Mouse (Mus musculus) CD8-positive naive resting alpha-beta T cell, adult 2 months (primary cell): ENCODE results near the gene Ampd2.
A peak's percentile ranks its signal among the peaks of the same experiment; 100 is the strongest.

Experiments used
- DNase-seq, 2 experiments: peaks; one replicate each; pipeline ENCODE4 v3.0.0; 2022; ENCODE audit warnings: low read depth in 2 of 2, low spot score in 2 of 2

Ampd2 gene

DNA sequence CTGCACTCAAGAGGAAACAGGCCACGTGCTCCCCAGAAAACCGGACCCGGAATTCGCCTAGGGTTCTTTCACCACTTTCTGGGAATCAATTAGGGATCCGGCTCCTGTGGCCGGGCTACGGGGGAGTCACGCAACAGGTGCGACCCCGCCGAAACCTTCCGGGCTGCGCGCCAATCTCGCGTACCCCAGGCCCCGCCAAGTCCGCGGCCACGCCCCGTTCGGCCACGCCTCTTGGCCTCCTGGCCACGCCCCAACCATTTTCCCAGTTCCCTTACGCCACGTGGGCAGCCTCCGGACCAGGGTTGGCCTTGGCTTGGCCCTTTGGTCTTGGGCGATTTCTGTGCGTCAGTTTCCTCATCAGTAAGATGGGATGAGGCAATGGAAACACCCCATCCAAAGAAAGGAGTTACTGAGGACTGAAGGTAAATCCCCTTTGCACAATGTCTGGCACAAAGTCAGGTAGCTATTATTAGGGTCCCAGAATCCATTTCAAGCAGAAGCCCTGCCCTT is at the start of gene Ampd2:
Gene Ampd2, minus strand, starts transcription at position 182 of the 510 bp plus-strand sequence.
- DNase-seq = peak; percentile 11

DNA sequence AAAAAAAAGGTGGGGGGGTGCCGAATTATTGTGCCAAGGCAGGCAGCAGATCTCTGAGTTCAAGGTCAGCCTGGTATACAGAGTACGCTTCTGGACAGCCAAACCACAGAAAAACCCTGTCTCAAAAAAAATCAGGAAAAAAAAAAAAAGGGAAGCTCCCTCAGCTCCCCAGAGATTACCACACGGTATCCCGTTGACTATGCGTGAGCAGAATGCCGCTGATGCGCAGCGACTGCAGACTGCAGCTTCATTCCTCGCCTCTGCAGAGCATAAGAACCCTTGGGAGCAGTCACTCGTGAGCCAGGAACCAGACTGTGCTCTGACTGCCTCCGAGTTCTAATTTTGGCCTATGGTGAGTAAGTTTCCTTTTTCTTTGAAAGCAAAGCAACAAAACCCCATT is 48.2 kb upstream of the Ampd2 start:
- DNase-seq = no peak

DNA sequence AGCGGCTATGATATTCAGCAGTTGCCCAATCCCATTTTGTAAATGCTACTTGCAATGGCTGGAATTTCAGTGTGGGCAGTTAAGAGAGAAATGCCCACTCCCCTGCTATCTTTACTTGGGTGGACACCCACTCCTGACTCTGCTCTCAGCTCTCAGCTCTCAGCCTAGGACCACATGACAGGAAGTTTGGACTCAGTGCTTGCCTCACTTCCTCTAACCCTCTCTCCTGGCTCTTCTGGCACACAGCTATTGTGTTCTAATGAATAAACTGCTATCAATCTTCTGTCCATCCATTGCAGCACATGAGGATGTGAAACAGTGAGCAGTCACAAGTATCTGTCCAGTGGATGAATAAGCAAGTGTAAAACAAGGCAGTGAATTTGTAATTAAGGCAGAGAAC is 46.0 kb upstream of the Ampd2 start:
- no peak for DNase-seq

DNA sequence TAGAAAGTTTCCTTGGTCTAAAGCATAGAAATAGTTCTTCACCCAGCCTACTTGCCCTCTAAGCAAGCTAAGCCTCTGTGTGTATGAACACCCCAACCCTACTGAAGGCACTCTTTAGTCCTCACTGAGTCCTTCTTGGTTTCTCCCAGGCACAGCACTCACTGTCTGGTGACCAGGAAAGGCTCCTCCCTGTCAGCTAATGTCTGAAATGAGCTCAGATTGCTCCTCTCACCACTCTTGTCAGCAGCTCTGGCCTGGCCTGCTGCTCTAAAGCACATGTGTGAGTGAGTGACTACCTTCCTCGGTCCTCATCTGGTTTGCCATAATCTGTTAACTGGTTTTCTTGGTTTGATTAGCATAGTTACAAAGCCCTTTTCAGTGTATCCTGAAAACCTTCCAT is 45.4 kb upstream of the Ampd2 start:
- no peak for DNase-seq

DNA sequence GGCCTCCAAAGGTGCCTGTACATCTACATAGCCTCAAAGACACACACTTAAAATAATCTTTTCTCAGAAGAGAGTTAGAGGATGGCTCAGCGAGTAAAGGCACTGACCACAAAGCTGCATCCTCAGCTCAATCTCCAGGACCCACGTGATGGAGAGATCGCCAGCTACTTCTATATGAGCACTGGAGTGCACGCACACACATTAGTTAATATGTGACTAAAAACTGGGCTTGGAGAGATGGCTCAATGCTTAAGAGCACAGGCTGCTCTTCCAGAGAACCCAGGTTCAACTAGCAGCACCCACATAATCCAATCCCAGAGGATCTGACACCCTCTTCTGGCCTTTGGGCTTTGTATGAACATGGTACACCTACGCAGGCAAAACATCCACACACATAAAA is 44.8 kb upstream of the Ampd2 start:
- no peak for DNase-seq

DNA sequence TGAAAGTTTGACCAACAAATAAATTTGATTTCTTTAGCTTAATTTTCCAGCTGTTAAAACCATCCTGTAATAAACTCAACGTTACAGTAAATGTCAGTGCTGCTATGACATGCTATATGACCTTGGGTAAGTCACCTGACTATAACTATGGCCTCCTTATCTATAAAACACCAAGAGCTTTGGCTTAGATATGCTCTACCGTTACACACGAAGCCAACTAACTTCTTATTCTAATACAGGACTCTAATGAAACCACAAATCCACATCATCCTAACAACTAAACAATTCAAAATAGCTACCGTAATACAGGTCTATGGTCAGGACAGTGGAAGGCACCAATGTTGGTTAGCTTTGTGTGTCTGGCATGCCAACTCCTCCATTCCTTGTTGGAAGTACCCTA is 43.4 kb upstream of the Ampd2 start:
- no peak for DNase-seq

DNA sequence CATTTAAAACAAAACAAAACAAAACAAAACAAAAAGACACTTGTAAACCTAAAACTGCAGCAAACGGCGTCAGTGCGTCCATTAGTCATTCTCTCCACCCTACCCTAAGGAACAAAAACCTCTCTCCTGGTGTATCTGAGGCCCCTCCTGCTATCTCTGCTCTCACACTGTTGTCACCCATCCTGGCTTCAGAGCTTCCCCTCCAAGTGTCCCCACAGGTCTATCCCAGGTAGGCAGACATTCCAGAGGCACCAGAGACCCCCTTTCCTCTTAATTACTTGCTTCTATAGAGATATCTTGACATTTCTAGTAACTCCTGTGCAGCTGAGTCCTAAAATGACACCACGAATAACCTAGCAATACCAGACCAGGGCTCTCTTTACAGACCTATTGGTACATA is 42.9 kb upstream of the Ampd2 start:
- no peak for DNase-seq

DNA sequence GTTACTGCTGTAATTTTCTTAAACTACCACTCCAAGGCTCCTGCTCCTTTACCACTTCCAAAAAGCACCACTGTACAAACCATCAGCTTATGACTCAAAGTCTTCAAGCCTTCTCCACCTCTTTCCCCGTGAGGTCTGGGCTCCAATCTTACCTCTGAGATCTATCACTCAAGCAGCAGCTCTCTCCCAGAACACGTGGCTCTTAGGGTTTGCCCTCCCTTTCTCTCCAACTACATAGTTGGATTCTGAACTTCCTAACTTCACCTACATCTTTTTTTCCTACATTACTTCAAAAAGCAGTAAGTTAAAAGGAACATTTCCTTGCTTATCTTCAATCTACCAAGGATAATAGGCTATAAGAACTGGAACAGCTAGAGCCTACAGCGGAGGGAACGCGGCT is 42.1 kb upstream of the Ampd2 start:
- DNase-seq = no peak

DNA sequence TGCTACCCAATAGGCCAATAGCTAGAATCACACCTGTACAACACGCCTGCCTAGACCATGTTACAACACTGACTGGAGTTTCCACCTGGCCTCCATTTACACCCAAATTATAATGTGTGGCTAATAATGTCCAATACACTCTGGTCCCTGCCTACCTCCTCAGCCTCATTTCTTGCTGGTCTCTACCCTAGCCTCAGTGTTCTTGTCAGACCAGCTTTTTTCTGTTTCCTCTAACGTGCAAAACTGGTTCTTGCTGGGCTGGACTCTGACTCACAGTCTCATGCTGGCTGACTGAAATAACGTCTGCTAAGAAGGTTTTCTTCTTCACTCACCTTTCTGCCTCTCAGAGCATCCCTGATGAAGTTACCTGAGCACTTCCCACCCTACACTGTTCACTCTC is 39.9 kb upstream of the Ampd2 start:
- DNase-seq = no peak

DNA sequence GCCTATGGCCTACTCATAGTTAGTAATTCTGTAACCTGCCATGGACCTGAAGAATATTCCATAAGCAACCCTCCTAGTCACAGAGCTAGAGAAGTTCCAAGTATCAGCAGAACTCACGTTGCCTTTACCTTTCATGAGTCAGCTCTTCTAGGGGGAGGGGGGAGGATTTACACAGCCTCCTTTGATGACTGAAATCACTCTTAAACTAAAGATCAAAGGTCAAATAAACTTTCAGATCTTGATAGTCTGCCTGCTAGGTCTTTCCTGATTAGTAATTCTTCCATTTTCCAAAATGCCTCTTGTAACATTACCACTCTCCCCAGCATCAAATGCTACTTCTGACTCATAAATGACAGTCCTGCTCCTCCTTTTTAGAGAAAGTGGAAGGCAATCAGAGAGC is 37.7 kb upstream of the Ampd2 start:
- no peak for DNase-seq

DNA sequence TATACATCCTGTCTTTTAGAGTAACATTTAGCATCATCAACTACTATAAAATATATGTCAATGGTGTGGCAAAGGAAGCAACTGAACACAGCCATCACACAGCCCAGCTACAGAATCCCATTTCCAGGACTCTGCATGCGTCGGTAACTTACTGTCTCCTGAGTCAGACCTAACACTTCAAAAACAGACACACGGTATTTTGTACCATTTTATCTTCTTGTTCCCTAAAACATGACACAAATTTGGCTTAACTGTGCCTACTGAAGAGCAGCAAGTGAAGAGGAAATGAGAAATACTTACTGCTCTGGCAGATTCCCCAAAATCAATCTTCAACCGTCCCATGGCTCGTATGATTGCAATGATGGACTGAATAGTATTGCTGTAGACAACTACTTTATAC is 36.8 kb upstream of the Ampd2 start:
- DNase-seq = no peak

DNA sequence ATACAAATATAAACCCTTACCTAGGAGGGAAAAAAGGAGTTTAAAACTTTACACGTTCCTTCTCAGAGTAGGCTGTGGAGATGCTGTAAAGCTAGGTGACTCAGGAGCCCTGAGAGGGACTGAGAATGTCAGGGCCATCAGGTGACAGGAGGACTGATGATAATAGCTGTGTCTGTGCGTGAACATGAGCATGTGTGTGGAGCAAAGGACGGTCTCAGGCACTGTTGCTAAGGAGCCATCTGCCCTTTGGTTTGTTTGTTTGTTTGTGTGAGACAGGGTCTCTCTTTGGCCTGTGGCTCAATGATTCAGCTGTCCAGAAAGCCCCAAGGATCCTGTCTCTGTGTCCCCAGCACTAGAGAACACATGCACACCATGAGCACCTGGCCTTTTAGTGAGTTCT is 34.6 kb upstream of the Ampd2 start:
- no peak for DNase-seq

DNA sequence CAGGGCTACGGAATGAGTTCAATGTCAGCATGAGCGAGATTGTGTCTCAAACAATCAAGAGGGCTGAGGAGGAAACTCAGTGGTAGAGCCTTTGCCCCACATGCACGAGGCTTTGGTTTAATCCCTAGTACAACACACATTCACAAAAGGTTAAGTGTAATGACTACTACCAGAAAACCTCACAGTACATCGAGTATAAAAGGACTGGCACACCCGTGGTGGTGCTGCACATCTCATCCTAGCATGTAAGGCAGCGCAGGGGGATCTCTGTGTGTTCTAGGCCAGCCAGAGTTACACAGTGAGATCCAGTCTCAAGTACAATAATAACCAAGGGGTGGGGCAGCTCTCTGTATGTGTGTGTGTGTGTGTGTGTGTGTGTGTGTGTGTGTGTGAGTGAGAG is 31.0 kb upstream of the Ampd2 start:
- no peak for DNase-seq

DNA sequence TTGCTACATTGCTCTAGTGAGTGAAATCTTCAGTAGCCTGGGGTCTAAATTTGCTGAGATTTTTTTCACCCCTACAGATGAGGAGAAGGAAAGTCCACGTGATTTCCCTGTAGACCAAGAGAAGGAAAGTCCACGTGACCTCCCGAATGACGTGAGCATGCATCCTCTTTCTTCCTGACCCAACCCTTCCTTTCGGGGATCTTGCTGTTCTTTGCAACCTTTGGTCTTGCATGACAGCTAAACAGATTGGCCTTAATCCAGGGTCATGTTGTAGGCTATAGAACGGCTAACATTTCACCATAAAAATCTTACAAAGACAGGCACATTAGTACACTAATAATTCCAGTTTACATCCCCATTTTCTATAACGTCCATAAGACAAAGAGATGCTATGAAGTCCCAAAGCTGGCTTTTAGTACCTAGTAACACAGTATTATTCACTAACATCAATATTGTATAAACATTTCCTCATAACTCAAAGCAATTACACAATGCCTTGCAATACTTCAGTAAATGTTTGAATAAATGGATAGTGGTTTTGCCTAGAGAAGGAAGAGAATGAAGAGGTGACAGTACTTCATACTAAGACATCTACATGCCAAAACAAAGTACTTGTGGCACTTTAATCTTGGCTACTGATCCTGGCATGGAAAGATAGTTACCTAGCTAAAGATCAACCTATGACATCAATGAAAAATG is 27.3 kb upstream of the Ampd2 start:
- DNase-seq = no peak

DNA sequence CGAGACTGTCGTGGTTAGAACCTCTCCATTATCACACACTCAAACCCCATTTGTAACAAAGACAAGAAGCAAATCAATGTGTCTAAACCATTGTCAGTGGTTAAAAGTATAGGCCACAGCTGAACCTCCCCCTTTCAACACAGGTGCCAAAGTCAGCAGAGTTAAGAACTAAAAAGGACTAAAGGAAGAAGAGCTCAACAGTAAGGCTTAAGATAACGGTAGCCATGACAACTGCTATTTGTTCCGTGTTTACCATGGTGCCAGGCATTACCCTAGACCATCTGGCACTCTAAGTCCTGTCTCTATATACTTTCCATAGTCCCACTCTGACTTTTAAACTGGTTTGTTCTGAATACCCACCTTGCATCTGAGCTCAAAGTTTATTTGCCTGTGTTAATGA is 26.2 kb upstream of the Ampd2 start:
- DNase-seq = no peak

DNA sequence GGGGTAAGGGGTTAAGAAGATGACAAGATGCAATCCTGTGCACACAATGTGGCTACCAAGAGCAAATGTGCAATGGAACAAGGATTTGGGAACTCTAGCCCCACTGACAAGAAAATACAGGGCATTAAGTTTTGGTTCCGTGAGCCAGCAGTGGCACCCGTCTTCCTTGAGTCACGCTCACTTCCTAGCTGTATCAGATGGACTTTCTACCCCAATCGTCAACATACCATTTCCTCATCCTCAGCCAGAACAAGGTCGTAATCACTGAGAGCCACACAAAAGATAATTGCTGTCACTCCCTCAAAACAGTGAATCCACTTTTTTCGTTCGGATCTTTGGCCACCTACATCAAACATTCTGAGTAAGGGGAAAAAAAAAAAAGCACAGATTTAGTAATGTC is 25.8 kb upstream of the Ampd2 start:
- DNase-seq = no peak

DNA sequence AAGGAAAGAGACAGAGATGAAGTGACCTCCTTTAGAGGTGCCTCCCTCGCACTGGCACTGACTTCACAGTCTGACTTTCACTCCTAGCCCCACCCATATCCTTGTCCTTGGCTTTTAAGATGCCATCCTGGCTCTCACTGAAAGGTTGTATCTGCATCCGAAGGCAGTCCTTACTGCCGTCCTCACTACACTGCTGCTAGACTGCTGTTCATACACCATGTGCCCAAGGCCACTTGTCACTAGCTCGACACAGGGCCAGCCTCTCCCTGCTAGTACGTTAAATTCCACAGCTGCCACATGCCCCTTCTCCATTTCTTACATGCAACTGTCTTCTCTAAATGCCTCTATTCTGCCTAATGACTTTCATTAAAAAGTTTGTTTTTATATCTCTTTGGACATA is 24.9 kb upstream of the Ampd2 start:
- no peak for DNase-seq

DNA sequence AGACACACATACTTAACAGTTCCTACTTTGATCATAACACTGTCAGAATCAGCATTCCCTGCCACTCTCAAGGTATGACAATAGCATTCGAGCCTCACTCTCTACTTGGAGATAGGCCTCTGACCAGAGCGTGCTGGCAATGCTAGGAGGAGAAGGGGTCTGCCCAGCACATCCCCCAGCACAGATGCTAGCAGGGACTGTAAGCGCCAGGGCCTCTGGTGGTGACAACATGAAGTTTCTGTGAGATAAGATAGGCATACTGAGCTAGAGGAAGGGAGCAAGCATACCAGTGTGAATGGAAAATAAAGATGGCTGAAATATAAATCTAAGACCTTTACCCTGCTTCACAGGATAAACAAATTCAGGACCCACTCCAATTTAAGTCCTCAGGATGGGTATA is 18.8 kb upstream of the Ampd2 start:
- DNase-seq = no peak

DNA sequence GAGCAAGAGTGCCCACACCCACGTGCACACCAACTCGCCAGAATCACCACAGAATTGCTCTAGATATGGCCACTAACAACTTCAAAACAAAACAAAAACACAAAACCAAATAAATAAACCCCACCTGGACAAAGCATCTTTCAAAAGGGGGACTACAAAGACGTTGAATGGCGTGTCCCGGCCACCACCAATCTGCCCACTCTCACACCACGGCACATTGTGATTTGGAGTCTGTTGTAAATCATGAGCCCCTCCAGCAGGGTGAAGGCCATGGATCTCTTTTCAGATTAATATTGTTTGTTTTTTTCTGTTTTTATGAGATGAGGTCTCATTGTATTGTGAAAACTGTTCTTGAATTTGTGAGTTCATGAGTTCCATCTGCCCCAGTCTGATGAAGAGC is 15.6 kb upstream of the Ampd2 start:
- DNase-seq = no peak

DNA sequence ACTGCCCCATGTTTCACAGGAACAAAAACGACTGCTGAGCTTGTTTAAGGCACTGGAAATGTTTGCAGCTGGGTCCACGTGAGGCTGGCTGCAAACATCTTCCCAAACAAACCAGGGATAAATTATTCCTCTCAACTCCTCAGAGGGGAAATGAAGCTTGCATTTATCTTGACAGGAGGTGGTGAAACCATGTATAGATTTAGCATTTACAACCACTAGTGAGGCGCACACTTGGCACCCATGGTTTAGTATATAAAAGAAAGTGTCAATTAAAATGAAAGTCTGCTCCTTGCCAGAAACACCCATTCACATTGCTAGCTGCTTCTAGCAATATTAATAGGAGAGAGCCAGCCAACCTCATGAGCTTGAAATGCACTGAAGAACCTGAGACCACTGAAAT is 15.1 kb upstream of the Ampd2 start:
- DNase-seq = no peak

DNA sequence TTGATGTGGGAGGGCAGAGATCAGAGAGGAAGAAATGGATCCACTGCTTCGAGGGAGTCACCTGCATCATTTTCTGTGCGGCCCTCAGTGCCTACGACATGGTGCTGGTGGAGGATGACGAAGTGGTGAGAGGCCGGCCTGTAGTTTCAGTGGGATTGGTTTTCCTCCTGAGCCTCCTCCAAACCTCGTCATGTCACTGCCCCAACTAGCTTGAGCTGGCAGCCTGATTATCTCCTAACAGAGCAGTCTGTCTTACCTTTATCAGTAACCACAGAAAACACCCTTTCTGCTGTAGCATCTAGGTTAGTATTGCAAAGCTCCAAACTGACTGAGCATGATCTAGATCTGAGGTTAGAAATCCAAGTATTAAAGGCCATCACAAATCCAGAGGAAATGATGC is 11.9 kb upstream of the Ampd2 start:
- DNase-seq = no peak

DNA sequence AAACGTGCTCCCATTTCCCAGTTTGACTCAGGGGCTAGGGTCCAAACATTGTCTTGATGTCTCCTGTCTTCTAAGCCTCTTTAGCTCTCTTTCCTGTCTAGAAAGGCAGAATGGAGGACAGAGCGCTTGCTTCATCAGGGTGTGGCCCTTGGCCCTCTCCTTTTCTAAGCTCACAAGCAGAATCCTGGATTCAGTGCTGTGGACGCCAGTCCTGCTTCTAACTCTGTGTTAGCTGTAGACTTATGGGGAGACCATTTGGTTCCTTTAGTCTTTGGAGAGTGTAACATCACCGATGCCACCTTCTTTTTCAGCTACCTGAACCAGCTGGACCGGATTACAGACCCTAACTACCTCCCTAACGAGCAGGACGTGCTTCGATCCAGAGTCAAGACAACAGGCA is 11.2 kb upstream of the Ampd2 start:
- no peak for DNase-seq

DNA sequence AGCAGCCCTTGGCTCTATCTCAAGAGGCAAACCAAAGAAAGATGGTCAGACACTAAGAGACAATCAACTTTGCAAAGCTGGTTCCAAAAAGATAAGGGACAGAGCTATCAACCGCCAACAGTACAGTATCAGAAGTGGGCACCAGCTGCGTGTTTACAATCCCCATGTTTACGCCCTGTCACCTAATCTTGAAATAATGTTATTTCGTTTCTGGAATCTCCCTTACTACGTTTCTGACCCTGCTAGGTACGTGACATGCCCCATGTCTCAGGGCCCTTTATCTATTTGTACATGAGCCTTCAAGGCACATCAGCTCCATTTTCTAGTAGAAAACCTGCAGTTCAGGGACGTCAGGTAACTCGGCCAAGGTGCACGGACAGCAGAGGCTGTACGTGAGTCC is 10.3 kb upstream of the Ampd2 start:
- no peak for DNase-seq

DNA sequence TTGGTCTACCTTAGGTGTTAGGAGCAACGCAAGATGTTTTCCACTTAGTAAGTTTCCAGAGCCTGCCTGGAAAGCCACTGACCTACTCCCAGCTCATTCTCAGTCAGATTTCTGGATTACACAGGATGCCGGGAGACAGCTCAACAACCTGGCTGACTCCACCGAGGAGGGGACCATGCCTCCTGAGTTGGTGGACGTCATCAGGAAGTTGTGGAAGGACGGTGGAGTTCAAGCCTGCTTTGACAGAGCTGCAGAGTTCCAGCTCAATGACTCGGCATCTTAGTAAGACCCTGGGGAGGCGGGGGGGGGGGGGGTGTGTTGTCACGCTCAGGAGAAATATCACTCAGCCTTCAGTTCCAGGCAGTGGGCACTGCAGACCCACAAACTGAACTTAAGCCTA is 9.8 kb upstream of the Ampd2 start:
- DNase-seq = no peak
